Mouse (Mus musculus) kidney, embryonic 15.5 days (tissue): ENCODE measurements at regions not wholly inside any gene's neighbourhood (a gene's known extent, or its start where the extent isn't known, plus 50 kb on each side); places are given as distances from the start of the nearest gene placed in this dataset.

Experiments
- ATAC-seq: fragments of 200-750 bp; cut with Nextera tagmentation; replicated peaks from 2 replicates; pipeline ENCODE4 v1.8.0; 2017; ENCODE audit warnings: moderate TSS enrichment; ENCODE audit not compliant: low FRiP score
- H3K27ac ChIP-seq: fragments of 300-500 bp; sonication (generic); 2 replicates; pipeline ENCODE4 v1.5.1; 2015; ENCODE audit warnings: mild to moderate bottlenecking, inconsistent platforms
- H3K27me3 ChIP-seq: fragments of 300-500 bp; sonication (generic); 2 replicates; pipeline ENCODE4 v1.6.1; 2015; ENCODE audit warnings: inconsistent platforms
- H3K36me3 ChIP-seq: fragments of 300-500 bp; sonication (generic); 2 replicates; pipeline ENCODE4 v1.6.1; 2015; ENCODE audit warnings: inconsistent platforms
- H3K4me1 ChIP-seq: fragments of 300-500 bp; sonication (generic); 2 replicates; pipeline ENCODE4 v1.6.1; 2015; ENCODE audit warnings: inconsistent platforms
- H3K4me2 ChIP-seq: fragments of 300-500 bp; sonication (generic); 2 replicates; pipeline ENCODE4 v1.6.1; 2015; ENCODE audit warnings: moderate library complexity, mild to moderate bottlenecking, inconsistent platforms
- H3K4me3 ChIP-seq: fragments of 300-500 bp; sonication (generic); replicated peaks from 2 replicates; pipeline ENCODE4 v1.5.1; 2015; ENCODE audit warnings: mild to moderate bottlenecking, inconsistent platforms
- H3K9ac ChIP-seq: fragments of 300-500 bp; sonication (generic); 2 replicates; pipeline ENCODE4 v1.6.1; 2015; ENCODE audit warnings: mild to moderate bottlenecking, inconsistent platforms
- H3K9me3 ChIP-seq: fragments of 300-500 bp; sonication (generic); replicated peaks from 2 replicates; pipeline ENCODE4 v1.6.1; 2016; ENCODE audit warnings: inconsistent platforms
- WGBS: fragments of 180-500 bp; shearing (Covaris S2); methylation state at CpG from one replicate; pipeline ENCODE4 v1.1.7; 2015; ENCODE audit warnings: mixed read lengths; 5-methylcytosine and 5-hydroxymethylcytosine counted together

DNA sequence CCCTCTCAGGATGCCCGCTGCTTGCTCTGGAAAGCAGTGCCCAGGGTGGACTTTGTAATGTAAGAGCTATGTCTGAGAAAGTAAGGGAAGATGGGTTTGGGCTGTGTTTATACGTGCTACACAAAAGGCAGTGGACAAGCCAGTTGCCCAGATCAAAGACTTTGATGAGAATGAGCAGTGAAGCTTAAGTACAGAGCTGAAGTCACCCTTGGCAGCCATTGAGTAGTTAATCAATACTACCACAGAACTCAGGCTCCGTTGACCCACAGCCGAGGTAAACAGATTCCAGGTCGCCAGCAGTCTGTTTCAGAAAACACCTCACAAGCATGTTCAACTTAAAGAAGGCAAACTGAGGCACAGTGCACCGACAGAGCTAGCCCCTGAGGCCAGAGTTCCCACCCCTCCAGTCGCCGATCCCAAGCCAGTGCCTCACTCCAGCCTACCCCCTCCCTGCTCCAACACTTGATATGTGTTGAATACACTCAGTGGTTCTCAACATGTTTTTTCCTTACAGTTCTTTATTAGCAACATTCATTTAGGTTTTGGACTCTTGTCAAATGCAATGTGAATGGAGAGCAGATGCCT lies 230.3 kb upstream of the G2e3 start:
- no peak for ATAC-seq
- H3K27me3 ChIP-seq, result no peaks in the 10 kb centered on the region
- no peaks in the 10 kb centered on the region for H3K36me3 ChIP-seq
- H3K4me1 ChIP-seq, result no peaks in the 10 kb centered on the region
- no peak overlapping the region for H3K27ac ChIP-seq
- no peak overlapping the region for H3K4me2 ChIP-seq
- H3K4me3 ChIP-seq, result no peak overlapping the region
- H3K9ac ChIP-seq, result no peak overlapping the region
- H3K9me3 ChIP-seq, result no peaks in the 10 kb centered on the region
- WGBS, result 66% methylated on average over 8 of the region's 8 CpGs

DNA sequence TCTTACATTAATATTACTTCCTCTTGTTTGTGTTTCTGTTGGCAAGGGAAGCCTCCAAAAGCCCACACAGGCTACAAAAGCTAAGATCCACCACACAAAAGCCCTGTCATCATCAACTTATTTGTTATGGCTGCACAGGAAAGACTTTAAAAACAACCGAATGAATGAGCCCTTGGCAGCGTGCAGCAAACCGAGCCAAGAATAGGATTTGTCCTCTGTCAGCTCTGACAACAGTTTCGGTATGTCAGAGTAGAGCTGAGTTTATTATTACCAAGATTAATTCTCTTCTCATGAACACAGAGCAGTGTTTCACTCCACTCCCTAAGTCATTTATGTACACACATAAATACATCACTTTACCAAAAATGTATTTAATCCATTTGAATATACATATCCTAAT lies 236.1 kb upstream of the G2e3 start:
- Histone ChIP-seq H3K27ac (no peak overlapping the region), H3K27me3 (no peaks in the 10 kb centered on the region), H3K9ac (no peak overlapping the region), H3K9me3 (no peaks in the 10 kb centered on the region), H3K4me1 (0 out of 2 replicates have a peak, but pooled peaks cover 5% of the 10 kb centered on the region), H3K4me3 (no peak overlapping the region), H3K4me2 (no peak overlapping the region), H3K36me3 (no peaks in the 10 kb centered on the region)
- peak; percentile 71 for ATAC-seq
- WGBS, result 29% methylated on average over 4 of the region's 4 CpGs

DNA sequence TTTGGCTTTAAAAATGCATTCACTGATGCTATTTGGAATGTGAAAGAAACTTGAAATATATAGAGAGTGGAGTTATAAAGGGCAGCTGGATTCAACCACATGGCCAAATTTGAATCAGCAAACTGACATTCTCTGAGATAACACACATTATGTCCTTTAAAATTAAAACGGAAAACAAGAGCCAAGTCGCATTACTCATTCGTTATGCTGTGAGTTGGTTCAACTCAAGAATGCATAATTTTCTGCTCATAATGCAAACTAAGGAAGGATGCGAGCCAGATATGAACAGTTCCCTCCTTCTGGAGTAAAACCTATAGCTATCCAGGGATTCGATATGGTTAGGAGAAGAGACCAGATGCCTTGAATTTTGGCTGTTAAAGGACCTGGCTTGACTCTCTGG lies 239.8 kb upstream of the G2e3 start:
- WGBS, result 74% methylated on average over 5 of the region's 5 CpGs
- Histone ChIP-seq H3K27ac (no peak overlapping the region), H3K9ac (no peak overlapping the region), H3K4me3 (no peak overlapping the region), H3K4me2 (no peak overlapping the region), H3K9me3 (no peaks in the 10 kb centered on the region), H3K27me3 (no peaks in the 10 kb centered on the region), H3K36me3 (no peaks in the 10 kb centered on the region), H3K4me1 (0 out of 2 replicates have a peak, but pooled peaks cover 5% of the 10 kb centered on the region)
- ATAC-seq, result no peak

DNA sequence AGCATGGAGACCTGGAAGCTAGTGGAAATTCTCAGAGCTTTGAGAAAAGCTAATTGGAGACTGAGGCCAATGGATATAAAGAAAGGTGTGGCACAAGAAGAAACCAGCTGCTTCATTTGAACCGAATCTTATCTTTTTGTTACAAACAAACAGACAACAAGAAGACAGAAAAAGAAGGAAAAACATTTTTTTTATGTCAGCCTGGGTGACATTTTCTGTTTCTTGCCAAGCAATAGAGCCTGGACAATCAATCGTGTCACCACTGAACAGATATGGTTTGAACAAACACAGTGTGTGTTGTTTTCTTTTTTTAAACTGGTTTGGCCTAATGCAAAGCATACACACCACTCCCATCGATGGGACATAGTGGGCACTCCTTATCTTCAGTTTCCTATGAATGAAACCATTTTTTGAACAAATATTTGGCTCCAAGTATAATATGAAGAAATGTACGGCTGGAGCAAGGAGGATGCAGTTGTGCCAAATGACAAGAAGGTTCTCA lies 244.3 kb upstream of the G2e3 start:
- H3K9me3 ChIP-seq, result no peaks in the 10 kb centered on the region
- no peak overlapping the region for H3K9ac ChIP-seq
- no peak overlapping the region for H3K27ac ChIP-seq
- ATAC-seq, result no peak
- H3K4me3 ChIP-seq, result no peak overlapping the region
- no peak overlapping the region for H3K4me2 ChIP-seq
- no peaks in the 10 kb centered on the region for H3K36me3 ChIP-seq
- H3K27me3 ChIP-seq, result no peaks in the 10 kb centered on the region
- no peaks in the 10 kb centered on the region for H3K4me1 ChIP-seq
- 81% methylated on average over 4 of the region's 4 CpGs for WGBS

DNA sequence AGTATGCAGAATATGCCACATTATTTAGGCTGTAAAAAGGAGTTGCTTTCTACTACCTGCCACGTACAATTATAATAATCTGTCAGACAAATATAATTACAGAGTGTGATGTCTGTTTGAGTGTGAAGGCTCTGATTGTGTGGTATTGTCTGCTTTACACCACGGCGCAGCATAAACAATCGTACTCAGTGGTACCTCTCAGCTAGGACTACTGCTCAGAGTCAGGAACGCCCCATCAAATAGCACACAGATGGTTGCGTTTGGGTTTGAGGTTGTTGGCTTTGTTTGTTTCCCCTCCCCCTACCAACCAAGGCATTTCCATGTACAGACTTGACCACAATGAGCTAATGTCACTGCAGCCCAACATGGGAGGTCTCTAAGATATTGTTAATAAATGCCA lies 246.2 kb upstream of the G2e3 start:
- Histone ChIP-seq H3K36me3 (no peaks in the 10 kb centered on the region), H3K9me3 (no peaks in the 10 kb centered on the region), H3K27ac (no peak overlapping the region), H3K4me1 (no peaks in the 10 kb centered on the region), H3K9ac (no peak overlapping the region), H3K4me3 (no peak overlapping the region), H3K27me3 (no peaks in the 10 kb centered on the region), H3K4me2 (no peak overlapping the region)
- 79% methylated on average over 6 of the region's 6 CpGs for WGBS
- no peak for ATAC-seq

DNA sequence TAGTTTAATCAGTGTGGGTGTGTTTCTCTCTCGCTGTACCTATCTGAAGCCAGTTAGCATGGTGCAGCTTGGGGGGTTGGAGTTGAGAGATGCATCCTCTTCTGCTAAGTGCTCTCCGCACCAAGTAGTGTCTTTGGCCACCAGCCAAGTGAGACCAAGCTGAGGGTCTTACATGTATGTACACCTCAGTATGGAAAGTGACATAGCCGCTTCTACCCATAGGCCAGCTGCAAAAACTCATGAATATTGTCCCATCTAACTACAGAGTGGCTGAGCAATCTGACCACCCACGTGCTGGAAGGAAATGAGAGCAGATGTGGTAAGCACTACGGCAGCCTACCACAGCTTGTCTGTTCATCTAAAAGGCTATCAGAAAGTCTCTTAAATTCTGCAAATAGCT lies 247.0 kb upstream of the G2e3 start:
- Histone ChIP-seq H3K4me3 (no peak overlapping the region), H3K4me2 (no peak overlapping the region), H3K9ac (no peak overlapping the region), H3K27me3 (no peaks in the 10 kb centered on the region), H3K27ac (peak overlapping the region; percentile 27; the same call in 1 of the 2 replicates), H3K4me1 (no peaks in the 10 kb centered on the region), H3K36me3 (no peaks in the 10 kb centered on the region), H3K9me3 (no peaks in the 10 kb centered on the region)
- 67% methylated on average over 5 of the region's 5 CpGs for WGBS
- peak; percentile 78; the same call in 1 of the 2 replicates for ATAC-seq

DNA sequence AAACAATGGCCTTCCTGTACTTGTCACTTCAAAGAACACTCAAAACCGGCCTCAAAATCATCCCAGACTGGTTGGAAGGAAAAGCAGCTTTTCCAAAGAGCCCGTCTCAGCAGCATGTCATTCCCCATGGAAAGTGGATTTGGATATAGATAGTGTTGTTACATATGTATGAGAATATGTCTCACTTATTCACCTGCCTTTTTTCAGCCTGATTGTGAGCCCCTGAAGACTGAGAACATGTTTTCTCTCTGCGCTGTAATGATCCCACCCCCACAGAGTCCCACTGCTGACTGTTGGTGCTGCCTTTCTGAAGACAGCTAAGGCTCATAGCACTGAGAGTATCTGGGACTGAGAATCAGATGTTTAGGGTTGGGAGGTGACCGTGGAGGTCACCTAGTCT lies 251.9 kb upstream of the G2e3 start:
- ATAC-seq, result no peak
- no peaks in the 10 kb centered on the region for H3K36me3 ChIP-seq
- H3K9ac ChIP-seq, result no peak overlapping the region
- H3K4me2 ChIP-seq, result no peak overlapping the region
- H3K4me1 ChIP-seq, result no peaks in the 10 kb centered on the region
- H3K27me3 ChIP-seq, result no peaks in the 10 kb centered on the region
- WGBS, result 66% methylated on average over 4 of the region's 4 CpGs
- no peak overlapping the region for H3K4me3 ChIP-seq
- no peak overlapping the region for H3K27ac ChIP-seq
- H3K9me3 ChIP-seq, result no peaks in the 10 kb centered on the region

DNA sequence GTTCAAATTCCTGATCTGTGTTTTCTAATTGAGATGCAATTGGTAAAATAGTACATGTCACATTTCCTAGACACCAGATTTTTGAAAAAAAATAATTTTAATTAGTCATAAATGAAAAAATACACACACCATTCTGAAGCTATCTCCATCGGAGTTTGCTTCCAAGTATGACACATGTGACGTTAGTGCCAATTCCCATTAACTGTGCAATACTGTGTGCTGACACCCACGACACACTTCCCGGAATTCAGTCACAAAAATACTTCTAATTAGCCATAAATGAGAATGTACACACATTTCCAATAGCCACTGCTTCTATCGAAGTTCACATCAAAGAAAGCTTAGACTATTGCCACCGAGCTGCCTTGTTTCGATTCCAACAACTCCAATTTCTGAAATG lies 258.5 kb upstream of the G2e3 start:
- no peak overlapping the region for H3K4me3 ChIP-seq
- H3K9ac ChIP-seq, result no peak overlapping the region
- H3K9me3 ChIP-seq, result no peaks in the 10 kb centered on the region
- no peaks in the 10 kb centered on the region for H3K4me1 ChIP-seq
- no peaks in the 10 kb centered on the region for H3K27me3 ChIP-seq
- H3K4me2 ChIP-seq, result no peak overlapping the region
- WGBS, result 76% methylated on average over 7 of the region's 7 CpGs
- no peak for ATAC-seq
- no peaks in the 10 kb centered on the region for H3K36me3 ChIP-seq
- no peak overlapping the region for H3K27ac ChIP-seq

DNA sequence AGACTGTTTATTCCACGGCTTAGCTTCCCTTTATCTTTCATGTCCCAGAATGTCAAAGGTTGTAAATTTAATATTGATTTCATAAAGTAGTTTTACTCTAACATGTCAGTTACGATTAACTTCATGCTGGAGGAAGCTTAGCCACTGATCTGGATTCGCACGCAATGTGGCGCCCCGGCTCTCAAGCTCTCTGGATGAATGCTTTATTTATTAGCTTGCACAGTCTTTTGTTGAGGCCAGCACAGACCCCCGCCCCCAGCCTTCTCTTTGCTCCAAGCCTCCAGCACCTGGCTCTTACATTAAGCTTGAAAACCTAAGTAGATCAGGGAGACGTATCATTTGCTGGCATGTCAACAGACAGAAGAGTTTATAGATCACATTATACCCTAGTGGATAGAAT lies 266.1 kb upstream of the G2e3 start:
- Histone ChIP-seq H3K36me3 (no peaks in the 10 kb centered on the region), H3K4me1 (no peaks in the 10 kb centered on the region), H3K4me2 (no peak overlapping the region), H3K9me3 (no peaks in the 10 kb centered on the region), H3K9ac (no peak overlapping the region), H3K27me3 (no peaks in the 10 kb centered on the region), H3K4me3 (no peak overlapping the region), H3K27ac (no peak overlapping the region)
- ATAC-seq, result no peak
- WGBS, result 77% methylated on average over 8 of the region's 8 CpGs

DNA sequence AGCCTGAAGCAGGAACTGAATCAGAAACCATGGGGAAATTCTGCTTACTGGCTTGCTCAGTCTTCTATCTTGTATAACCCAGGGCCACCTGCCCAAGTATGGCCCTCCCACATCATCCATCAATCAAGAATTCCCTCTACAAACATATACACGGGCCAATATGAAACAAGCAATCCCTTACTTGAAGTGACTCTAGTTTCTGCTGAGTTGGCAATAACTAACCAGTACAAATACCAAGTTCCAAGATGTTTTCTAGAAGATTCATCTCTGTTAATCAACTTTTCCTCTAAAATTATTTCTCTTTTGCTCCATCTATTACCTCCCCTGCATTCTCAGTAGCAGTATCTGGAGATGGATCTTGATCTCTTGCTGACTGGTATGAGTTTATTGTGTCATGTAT lies 274.4 kb upstream of the G2e3 start:
- WGBS, result 71% methylated on average over 1 of the region's 1 CpGs
- Histone ChIP-seq H3K4me3 (no peak overlapping the region), H3K9ac (no peak overlapping the region), H3K36me3 (no peaks in the 10 kb centered on the region), H3K4me2 (no peak overlapping the region), H3K9me3 (no peaks in the 10 kb centered on the region), H3K4me1 (no peaks in the 10 kb centered on the region), H3K27me3 (no peaks in the 10 kb centered on the region), H3K27ac (no peak overlapping the region)
- no peak for ATAC-seq

DNA sequence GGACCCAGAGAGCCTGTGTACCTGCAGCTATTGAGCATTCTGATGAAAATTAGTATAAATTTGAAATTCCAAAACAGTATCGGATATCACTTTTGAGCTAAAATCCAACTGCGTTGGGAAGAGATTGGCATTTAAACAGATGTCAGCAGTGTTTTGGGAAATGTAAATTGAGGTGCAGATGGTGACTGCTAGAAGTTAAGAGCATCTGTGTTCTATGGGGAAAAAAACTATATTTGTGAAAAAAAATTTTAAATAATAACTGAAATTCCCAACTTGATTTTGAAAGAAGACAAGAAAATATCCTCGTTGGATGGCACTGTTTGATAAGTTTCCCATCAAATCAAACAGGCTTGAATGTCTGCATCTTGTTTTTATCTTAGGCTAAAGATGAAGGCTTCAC lies 286.9 kb upstream of the G2e3 start:
- no peaks in the 10 kb centered on the region for H3K27me3 ChIP-seq
- H3K9ac ChIP-seq, result no peak overlapping the region
- H3K4me2 ChIP-seq, result no peak overlapping the region
- H3K27ac ChIP-seq, result no peak overlapping the region
- ATAC-seq, result no peak
- no peaks in the 10 kb centered on the region for H3K9me3 ChIP-seq
- 0 out of 2 replicates have a peak, but pooled peaks cover 5% of the 10 kb centered on the region for H3K4me1 ChIP-seq
- 93% methylated on average over 3 of the region's 3 CpGs for WGBS
- H3K36me3 ChIP-seq, result no peaks in the 10 kb centered on the region
- H3K4me3 ChIP-seq, result no peak overlapping the region

DNA sequence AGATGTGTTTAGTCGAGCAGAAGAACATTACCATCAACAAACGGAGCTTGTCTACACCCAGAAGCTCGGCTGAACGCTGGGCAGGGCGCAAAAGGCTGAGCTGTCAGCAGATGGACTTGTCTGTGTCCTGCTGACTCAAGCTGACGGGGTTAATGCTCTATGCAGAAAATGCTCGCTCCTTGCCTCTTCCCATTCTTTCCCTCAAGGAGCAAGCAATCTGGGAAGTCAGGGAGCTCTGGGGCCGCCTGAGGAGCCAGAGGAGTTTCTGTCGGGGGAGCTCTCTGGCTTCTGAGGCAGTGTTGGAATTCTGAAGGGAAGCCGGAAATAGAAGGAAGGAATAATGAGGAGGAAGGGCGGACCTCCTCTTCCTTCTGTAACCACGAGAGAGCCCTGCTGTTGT lies 289.3 kb upstream of the G2e3 start:
- no peaks in the 10 kb centered on the region for H3K27me3 ChIP-seq
- H3K4me1 ChIP-seq, result 0 out of 2 replicates have a peak, but pooled peaks cover 5% of the 10 kb centered on the region
- peak; percentile 46; the same call in 1 of the 2 replicates for ATAC-seq
- no peak overlapping the region for H3K27ac ChIP-seq
- no peaks in the 10 kb centered on the region for H3K36me3 ChIP-seq
- WGBS, result 8% methylated on average over 12 of the region's 12 CpGs
- no peak overlapping the region for H3K9ac ChIP-seq
- H3K4me3 ChIP-seq, result peak overlapping the region; percentile 30
- no peaks in the 10 kb centered on the region for H3K9me3 ChIP-seq
- H3K4me2 ChIP-seq, result peak overlapping the region; percentile 55

DNA sequence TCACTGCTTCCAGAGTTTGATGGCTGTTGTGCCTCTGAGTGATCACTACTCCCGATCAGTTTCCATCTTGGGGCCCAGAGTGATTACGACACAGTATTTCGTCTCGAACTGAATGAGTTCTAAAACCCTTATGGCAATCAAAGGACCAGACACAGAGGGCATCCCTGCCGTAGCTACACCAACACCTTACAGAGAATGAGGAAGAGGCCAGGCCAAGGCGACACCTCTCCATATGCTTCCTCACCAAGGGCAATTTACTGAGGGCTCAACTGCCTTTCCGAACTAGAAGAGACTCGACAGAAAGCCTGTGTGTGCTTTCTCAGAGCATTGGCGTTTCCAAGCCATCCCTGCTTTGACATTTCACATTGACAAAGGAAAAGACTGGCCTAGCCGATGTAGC lies 289.8 kb upstream of the G2e3 start:
- 24% methylated on average over 10 of the region's 10 CpGs for WGBS
- no peaks in the 10 kb centered on the region for H3K9me3 ChIP-seq
- no peak overlapping the region for H3K27ac ChIP-seq
- 0 out of 2 replicates have a peak, but pooled peaks cover 5% of the 10 kb centered on the region for H3K4me1 ChIP-seq
- peak overlapping the region; percentile 30 for H3K4me3 ChIP-seq
- H3K27me3 ChIP-seq, result no peaks in the 10 kb centered on the region
- no peaks in the 10 kb centered on the region for H3K36me3 ChIP-seq
- peak overlapping the region; percentile 55 for H3K4me2 ChIP-seq
- H3K9ac ChIP-seq, result no peak overlapping the region
- ATAC-seq, result no peak
